Comparison of ENCODE assay signal across 8 mouse cellular contexts in the genomic region with DNA sequence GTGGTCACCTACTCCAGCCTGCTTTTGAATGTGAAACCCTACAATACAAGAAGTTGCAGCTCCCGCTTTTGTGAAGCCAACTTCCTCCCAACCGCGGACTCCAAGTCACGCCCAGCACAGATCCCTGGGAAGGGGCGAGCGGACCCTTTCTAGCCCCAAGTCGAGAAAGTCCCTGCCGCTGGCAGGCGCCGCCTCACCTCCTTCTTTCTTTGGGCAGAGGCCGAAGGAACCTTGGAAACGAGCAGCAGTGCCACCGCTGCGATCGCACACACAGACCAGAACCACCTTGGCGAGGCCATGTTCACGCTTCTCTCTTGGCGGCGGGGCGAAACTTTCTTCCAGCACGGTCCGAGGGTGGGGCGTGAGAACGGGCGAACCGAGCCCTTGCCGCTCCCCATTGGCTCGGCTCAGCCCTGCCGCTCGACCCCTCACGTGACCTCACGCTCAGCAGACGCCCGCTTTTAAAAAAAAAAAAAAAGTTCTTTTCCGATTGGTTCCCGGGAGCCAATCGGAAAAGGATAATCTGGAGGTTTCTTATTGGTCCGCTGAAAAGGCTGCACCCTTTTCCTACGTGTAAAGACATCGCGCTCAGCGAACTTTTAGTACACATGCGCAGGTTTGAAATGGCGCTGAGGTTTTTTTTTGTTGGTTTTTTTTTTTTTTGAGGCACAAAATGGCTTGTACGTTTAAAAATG. TPM values are rescaled to one million over a fixed set of nuclear protein-coding genes. Genes with fewer than 3 reads are reported as not detected.
DNase-seq lines count a peak whose midpoint lies in the region; ATAC-seq and TF ChIP-seq lines count a peak whose summit lies in the region.

Magt1 (minus strand) TSS at position 442 of the 695 bp plus-strand sequence.

- peak within 1 kb of the TSS; percentile 56 for H3K4me2 ChIP-seq in kidney, embryonic 15.5 days

- peak within 1 kb of the TSS; percentile 95 for H3K4me3 ChIP-seq in bone marrow macrophage, adult 2 months (ENCODE audit: insufficient read depth, low read length)
- peak within 1 kb of the TSS; percentile 99 for H3K4me3 ChIP-seq in embryonic fibroblast, embryonic 13.5 days (ENCODE audit: insufficient read depth, low read length)
- H3K4me3 ChIP-seq in kidney, embryonic 15.5 days (replicated peaks): peak within 1 kb of the TSS; percentile 67

- peak within 1 kb of the TSS; percentile 90 for H3K27ac ChIP-seq in bone marrow macrophage, adult 2 months (ENCODE audit: insufficient read depth, low read depth, low read length)
- peak within 1 kb of the TSS; percentile 95 for H3K27ac ChIP-seq in embryonic fibroblast, embryonic 13.5 days (ENCODE audit: insufficient read depth, low read length)
- peak within 1 kb of the TSS; percentile 95 for H3K27ac ChIP-seq in kidney, embryonic 15.5 days

- DNase-seq in A20 (ENCODE audit: low read depth, low spot score) (peak; percentile 90), liver (peak; percentile 90)
- DNase-seq in heart, adult 9 months (ENCODE audit: low spot score in 2 of 2): peak; percentile 85 to 88
- DNase-seq in spleen, postnatal 4 days (ENCODE audit: low spot score in 2 of 2): peak; percentile 84 to 89

- no peak for TF ChIP-seq CTCF in bone marrow macrophage, adult 2 months (IDR thresholded peaks at IDR 0.05; ENCODE audit: low read depth, low read length)
- no peak for TF ChIP-seq CTCF in embryonic fibroblast, embryonic 13.5 days (IDR thresholded peaks at IDR 0.05; ENCODE audit: borderline replicate concordance, insufficient read depth, low read length)

- peak; percentile 97 for ATAC-seq in kidney, embryonic 15.5 days (replicated peaks; ENCODE audit: low FRiP score)
- ATAC-seq in monocyte, adult 5-6 weeks (replicated peaks; ENCODE audit: insufficient number of reproducible peaks, low FRiP score, low TSS enrichment, poor library complexity, severe bottlenecking): peak; percentile 86

- H3K36me3 ChIP-seq in kidney, embryonic 15.5 days: no peaks in the 10 kb centered on the region

- H3K27me3 ChIP-seq in kidney, embryonic 15.5 days: no peaks in the 10 kb centered on the region

- TF ChIP-seq POLR2A in bone marrow macrophage, adult 2 months (IDR thresholded peaks at IDR 0.05; ENCODE audit: borderline replicate concordance, low read depth, low read length): no peak
- TF ChIP-seq POLR2A in embryonic fibroblast, embryonic 13.5 days (IDR thresholded peaks at IDR 0.05; ENCODE audit: low read depth, low read length): peak; percentile 91

- H3K4me1 ChIP-seq in bone marrow macrophage, adult 2 months (ENCODE audit: control insufficient read depth, insufficient read depth, low read length): peaks cover 8% of the 10 kb centered on the region
- H3K4me1 ChIP-seq in embryonic fibroblast, embryonic 13.5 days (ENCODE audit: control insufficient read depth, insufficient read depth, low read length): no peaks in the 10 kb centered on the region
- 0 out of 2 replicates have a peak, but pooled peaks cover 5% of the 10 kb centered on the region for H3K4me1 ChIP-seq in kidney, embryonic 15.5 days

- peak within 1 kb of the TSS; percentile 59 for H3K9ac ChIP-seq in kidney, embryonic 15.5 days

- WGBS in kidney, embryonic 15.5 days: 26% methylated on average over 45 of the region's 45 CpGs

- no peaks in the 10 kb centered on the region for H3K9me3 ChIP-seq in kidney, embryonic 15.5 days (replicated peaks)

RNA-seq across cellular contexts. Expression of gene Magt1, which starts in this region (rescaled TPM):
- 43.8 and 44.7 TPM in 2 replicates for polyA plus RNA-seq in bone marrow macrophage, adult 2 months (2012; ENCODE audit: insufficient read depth, insufficient read length, missing spikeins)
- 89.4 and 89.8 TPM in 2 replicates for polyA plus RNA-seq in embryonic fibroblast, embryonic 13.5 days (2011; ENCODE audit: insufficient read length, low read depth, missing spikeins)
- 69.7 and 69.9 TPM in 2 replicates for polyA plus RNA-seq in kidney, embryonic 15.5 days (2015; fragmentation: Nextera tagmentation; extraction: Ambion mirVana)
- 86.2 to 91.2 TPM (median 91.0 TPM) in 3 replicates for total RNA-seq in monocyte, adult 5-6 weeks (2017)

Comparison
In these comparisons a context has a peak if more than half of its experiments do, and no peak if none do; other contexts are left out.
1. Peak in every context shown above with its lines: DNase-seq, ATAC-seq, H3K4me3 ChIP-seq and H3K27ac ChIP-seq.